Mouse (Mus musculus) cortical plate, adult 2 months (tissue): ENCODE measurements around the gene Meig1. TPM values are rescaled to one million over a fixed set of nuclear protein-coding genes. Genes with fewer than 3 reads are reported as not detected.

ENCODE experiments used
- H3K27ac ChIP-seq: fragments of 200-500 bp; 2 replicates; pipeline ENCODE4 v1.5.1; 2012; ENCODE audit warnings: low read length, control low read depth, inconsistent platforms; ENCODE audit not compliant: insufficient read depth
- H3K4me1 ChIP-seq: fragments of 200-500 bp; 2 replicates; pipeline ENCODE4 v1.6.1; 2011; ENCODE audit warnings: low read length; ENCODE audit not compliant: control insufficient read depth, insufficient read depth
- H3K4me3 ChIP-seq: fragments of 200-500 bp; 2 replicates; pipeline ENCODE4 v1.5.1; 2011; ENCODE audit warnings: mild to moderate bottlenecking, low read length, control low read depth; ENCODE audit not compliant: insufficient read depth
- CTCF ChIP-seq: fragments of 200-500 bp; IDR thresholded peaks from 2 replicates; pipeline ENCODE4 v1.5.1; 2011; ENCODE audit warnings: mild to moderate bottlenecking, control low read depth, low read length; ENCODE audit not compliant: insufficient read depth; ENCODE audit errors: extremely low read depth
- POLR2A ChIP-seq: fragments of 200-500 bp; IDR thresholded peaks from 2 replicates; pipeline ENCODE4 v1.6.1; 2011; ENCODE audit warnings: mild to moderate bottlenecking, low read length, control low read depth; ENCODE audit not compliant: insufficient read depth; ENCODE audit errors: extremely low read depth
- polyA plus RNA-seq: library from polyadenylated mRNA; depleted of rRNA; stranded (reverse); fragments of >200 nt; gene quantifications from 2 replicates; pipeline ENCODE4 v1.2.3, GENCODE M21; 2012; rRNA removed

The Meig1 gene
- 3.5 and 3.9 TPM in 2 replicates for polyA plus RNA-seq

DNA sequence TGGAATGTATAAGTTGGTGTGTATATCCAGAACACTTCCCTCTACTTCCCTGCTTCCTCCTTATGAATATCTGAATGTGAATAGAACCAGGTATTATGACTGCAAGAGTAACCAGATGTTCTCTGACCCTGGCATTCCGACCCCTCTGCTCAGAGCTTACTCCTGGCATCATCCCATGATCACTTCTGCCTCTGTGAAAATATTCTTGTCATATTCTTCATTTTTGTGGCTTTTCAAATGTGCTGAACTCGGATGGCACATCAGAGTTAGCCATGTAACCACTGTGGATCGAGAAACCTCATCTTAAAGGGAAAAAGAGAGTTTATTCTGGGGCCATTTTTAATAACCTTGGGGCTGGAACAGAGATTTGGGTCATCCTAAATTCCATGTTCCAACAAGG lies at the start of gene Meig1:
Meig1 (minus strand) TSS at position 101 of the 400 bp plus-strand sequence.
- Histone ChIP-seq H3K27ac (no peak within 1 kb of the TSS), H3K4me1 (no peaks in the 10 kb centered on the region; the same call in 1 of the 2 replicates), H3K4me3 (no peak within 1 kb of the TSS; the same call in 1 of the 2 replicates)
- TF ChIP-seq CTCF: no peak
- TF ChIP-seq POLR2A: no peak

DNA sequence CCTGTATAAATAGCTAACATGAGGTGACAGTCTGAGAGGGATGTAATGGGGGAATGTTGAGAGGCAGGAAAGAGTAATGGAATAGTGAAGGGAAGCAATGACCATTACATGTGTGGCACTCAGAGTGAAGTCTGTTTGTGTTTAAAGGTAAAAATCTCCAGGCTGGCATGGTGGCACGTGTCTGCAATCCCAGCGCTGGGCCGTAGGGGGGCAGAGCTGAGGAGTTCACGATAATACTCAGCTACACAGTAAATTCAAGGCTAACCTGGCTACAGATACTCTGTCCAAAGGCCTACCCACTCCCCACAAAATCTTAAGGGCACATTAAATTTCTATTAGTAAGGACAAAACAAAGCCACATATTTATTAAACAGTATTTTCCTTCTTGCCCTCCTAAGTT lies 34.1 kb upstream of the Meig1 start:
- H3K27ac ChIP-seq: no peak overlapping the region
- TF ChIP-seq CTCF (no peak), POLR2A (no peak)
- H3K4me3 ChIP-seq: no peak overlapping the region
- no peaks in the 10 kb centered on the region for H3K4me1 ChIP-seq

DNA sequence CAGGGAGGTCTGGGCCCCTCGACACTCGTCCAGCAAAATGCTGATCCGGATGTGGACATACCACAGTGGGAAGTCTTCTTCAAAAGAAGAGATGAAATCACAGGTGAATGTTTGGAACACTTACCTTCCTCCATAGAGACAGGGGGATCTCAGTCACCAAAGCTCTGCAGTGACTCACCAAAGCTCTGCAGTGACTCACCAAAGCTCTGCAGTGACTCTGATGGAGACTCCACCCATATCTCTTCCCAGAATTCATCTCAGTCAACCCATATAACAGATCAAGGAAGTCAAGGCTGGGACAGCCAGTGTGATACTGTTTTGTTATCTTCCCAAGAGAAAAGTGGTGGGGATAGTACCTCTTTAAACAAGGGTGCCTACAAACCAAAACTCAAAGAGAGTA lies 30.6 kb upstream of the Meig1 start:
- TF ChIP-seq POLR2A (no peak), CTCF (no peak)
- Histone ChIP-seq H3K4me3 (no peak overlapping the region), H3K27ac (no peak overlapping the region), H3K4me1 (no peaks in the 10 kb centered on the region; the same call in 1 of the 2 replicates)

DNA sequence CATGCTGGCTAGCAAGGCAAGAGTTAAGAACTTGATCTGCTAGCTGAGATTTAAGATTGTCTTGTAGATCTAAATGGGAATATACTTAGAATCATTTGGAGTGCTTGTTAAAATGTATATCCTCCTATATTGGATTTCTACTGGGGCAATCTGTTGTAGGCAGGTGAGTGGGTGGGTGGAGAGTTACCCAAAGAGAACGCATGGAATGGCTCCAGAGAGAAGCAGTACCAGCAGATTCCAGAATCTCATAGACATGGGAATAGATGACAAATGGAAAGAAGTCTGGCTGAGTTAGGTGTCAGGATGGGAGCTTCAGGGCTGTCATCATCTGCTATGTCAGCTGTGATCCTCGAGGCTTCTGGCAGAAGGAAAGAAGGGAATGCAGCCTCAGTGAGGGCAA lies 27.0 kb upstream of the Meig1 start:
- Histone ChIP-seq H3K4me1 (no peaks in the 10 kb centered on the region; the same call in 1 of the 2 replicates), H3K27ac (no peak overlapping the region)
- TF ChIP-seq POLR2A (no peak), CTCF (no peak)

DNA sequence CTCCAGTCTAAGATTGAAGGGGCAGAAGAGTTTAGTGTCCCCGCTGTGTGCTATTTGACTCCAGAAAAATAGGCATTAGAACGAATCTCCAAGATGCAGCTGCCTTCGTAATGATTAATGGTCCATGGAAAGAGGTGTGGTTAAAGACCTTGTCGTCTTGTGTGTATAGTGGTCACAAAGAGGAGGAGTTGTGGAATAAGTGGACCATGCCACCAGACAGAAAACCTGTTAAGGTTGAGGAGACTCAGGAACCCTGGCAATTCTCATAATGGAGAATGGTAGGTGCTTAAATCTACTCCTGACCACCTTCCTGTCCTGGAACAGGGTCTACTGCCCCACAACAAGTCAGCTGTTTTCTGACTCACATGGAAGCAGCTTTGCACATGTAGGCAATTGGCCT lies 23.5 kb upstream of the Meig1 start:
- no peak for TF ChIP-seq POLR2A
- no peak for TF ChIP-seq CTCF
- no peaks in the 10 kb centered on the region; the same call in 1 of the 2 replicates for H3K4me1 ChIP-seq
- no peak overlapping the region for H3K4me3 ChIP-seq

More for the DNA sequence above, 27.0 kb upstream of the Meig1 start:
- H3K4me3 ChIP-seq: no peak overlapping the region

DNA sequence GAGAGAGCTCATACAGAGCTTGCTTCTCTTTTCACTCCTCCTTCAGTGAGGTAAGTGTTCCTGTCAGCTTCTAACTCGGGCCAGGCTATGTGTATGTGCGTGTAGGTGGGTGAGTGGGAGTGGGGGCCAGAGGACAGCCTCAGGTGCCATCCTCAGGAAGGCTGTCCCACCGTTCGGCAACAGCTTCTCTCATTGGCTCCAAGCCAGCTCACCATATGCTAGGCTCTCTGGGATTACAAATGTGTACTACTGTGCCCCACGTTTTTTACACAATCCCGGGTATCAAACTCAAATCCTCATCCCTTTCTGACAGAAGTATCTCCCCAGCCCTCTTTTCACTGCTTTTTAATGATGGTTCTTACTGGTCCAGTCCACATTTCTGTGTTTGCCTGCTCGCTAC lies 21.8 kb upstream of the Meig1 start:
- TF ChIP-seq CTCF (no peak), POLR2A (no peak)
- Histone ChIP-seq H3K4me3 (no peak overlapping the region), H3K27ac (no peak overlapping the region), H3K4me1 (no peaks in the 10 kb centered on the region; the same call in 1 of the 2 replicates)

More for the DNA sequence above, 23.5 kb upstream of the Meig1 start:
- no peak overlapping the region for H3K27ac ChIP-seq

DNA sequence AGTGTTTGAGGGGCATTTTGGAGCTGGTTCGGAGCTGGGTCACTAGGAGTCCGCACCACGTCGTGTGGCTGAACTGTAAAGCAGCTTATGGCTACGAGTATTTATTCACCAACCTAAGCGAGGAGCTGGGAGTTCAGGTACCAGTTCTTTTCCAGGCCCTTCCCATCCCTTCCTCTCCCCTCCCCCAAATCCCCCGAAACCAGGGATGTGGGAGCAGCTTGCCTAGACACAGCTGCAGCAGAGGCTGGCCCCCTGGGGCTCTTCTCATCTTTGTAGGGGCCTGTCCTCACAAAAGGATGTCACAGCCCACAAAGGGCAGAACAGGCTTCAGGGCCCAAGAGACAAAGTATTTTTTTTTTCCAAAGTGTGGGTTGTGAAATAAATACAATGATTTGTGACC lies 15.5 kb upstream of the Meig1 start:
- Histone ChIP-seq H3K27ac (no peak overlapping the region), H3K4me1 (no peaks in the 10 kb centered on the region), H3K4me3 (no peak overlapping the region)
- TF ChIP-seq CTCF (no peak), POLR2A (no peak)

DNA sequence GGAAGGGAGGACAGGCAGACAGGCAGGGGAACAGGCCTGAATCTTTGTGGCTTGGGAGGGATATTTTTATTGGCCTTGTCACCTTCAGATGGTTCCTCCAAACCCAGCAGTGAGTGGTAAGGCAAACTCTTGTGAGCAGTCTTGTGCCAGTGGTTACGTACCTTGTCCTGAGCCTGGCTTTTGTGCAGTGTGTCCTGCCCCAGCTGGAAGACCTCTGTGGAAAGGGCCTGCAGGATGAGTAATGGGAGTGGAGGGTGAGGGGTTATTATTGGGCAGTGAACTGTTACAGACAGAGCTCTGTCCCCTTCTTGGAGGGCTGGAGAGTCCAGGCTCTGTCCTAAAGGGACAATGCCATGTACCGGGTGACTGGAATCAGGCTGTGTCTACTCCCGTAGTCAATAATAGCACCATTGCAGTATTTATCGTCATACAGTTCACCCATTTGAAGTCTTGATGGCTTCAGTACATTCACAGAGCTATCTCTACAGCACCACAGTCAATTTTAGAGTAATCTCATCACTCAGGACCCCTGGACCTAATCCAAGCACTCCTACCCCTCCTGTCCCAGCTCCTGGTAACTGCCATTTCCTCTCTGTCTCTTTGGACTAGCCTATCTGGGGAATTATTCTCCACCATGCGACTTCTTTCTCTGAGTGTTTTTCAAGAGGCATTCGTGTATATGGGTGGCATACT lies 13.1 kb upstream of the Meig1 start:
- Histone ChIP-seq H3K4me1 (no peaks in the 10 kb centered on the region), H3K4me3 (no peak overlapping the region), H3K27ac (no peak overlapping the region)
- TF ChIP-seq POLR2A (no peak), CTCF (no peak)

DNA sequence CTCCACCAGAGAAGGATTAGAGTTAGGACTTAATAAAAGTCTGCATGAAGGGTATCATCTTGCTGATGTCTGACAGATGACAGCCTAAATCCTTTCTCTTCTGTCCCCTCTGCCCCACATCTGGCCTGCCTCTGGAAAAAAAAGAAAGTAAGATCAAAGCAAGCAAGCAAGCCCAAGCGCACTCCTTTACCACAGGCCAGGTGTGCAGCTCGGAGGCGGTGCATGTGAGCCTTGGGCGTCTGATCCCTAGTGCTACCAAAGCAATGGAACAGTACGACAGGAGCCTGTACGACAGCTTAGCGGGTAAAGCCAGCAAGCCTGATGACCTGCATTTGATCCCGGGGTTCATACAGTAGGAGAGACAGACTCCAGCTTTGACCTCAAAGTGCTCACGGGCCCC lies 8.5 kb upstream of the Meig1 start:
- H3K4me3 ChIP-seq: no peak overlapping the region
- H3K4me1 ChIP-seq: no peaks in the 10 kb centered on the region
- TF ChIP-seq CTCF: no peak
- TF ChIP-seq POLR2A: no peak

DNA sequence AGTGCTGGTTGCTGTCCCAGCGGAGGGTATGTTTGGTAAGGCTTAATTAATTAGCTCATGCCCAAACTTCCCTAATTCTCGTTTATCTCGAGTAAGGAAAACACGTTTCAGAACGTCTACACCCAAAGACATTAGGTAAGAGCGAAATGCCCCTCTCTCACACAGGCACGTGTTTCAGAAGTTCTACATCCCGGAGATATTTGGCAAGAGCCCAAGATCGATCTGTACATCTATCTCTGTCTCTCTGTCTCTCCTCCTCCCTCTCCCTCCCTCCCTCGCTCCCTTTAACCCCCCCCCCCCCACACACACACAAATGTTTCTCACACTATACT lies 2.1 kb upstream of the Meig1 start:
- no peak overlapping the region for H3K27ac ChIP-seq
- H3K4me1 ChIP-seq: no peaks in the 10 kb centered on the region; the same call in 1 of the 2 replicates
- no peak for TF ChIP-seq CTCF
- TF ChIP-seq POLR2A: no peak
- peak overlapping the region; percentile 87 for H3K4me3 ChIP-seq

More for the DNA sequence above, 8.5 kb upstream of the Meig1 start:
- no peak overlapping the region for H3K27ac ChIP-seq
